Mouse (Mus musculus): ENCODE data around the gene Ankmy1. TPM values are rescaled to one million over a fixed set of nuclear protein-coding genes. Genes with fewer than 3 reads are reported as not detected.

Ankmy1 gene
- total RNA-seq, 2 experiments from 2014 or later, result 0.14 to 0.20 TPM

DNA sequence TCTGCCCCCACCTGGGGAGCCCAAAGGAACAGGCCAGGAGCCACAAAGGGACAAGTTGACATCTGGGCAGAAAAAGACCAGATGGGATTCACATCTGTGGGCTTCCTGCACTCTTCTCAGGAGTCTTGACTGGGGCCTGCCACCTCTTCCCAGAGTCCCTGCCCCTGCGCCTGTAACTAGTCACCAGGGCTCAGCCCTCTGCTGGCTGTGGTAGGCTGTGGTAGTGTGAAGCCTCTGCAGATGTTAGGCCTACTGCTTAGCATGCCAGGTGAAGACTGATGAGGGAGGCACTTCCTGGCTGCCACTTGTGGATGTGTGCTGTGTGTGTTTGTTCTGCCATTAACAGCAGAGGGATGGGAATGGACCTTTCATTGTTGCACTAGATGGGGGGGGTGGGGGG is 9.6 kb upstream of the Ankmy1 start:
- DNase-seq, result no peak

DNA sequence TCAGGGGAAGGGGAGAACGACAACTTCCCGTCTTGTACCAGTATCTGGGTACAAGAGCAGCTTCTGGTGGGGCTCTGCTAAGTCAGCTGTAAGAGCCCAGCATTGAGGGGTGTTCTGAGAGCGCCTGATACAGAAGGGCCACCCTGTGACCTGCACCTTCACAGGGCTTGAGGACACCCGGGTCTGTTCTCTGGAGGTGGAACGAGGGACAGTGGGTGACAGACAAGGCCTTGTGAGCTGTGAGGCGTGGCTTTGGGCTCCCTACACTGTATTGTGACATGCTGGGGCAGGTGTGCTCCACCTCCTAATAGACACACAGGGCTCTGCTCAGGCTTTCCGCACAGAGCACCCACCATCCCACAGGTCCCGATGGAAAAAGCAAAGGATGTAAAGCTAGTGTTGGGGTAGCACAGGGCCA is 9.0 kb upstream of the Ankmy1 start:
- no peak for DNase-seq
- intact Hi-C loops (cut with DNase I), result loop anchor here (2.0 kb wide), 1 partner anchor 21 kb away; no protein-coding TSS in a partner anchor

More for the DNA sequence above, 9.6 kb upstream of the Ankmy1 start:
- intact Hi-C loops (cut with DNase I), result no loop called here

DNA sequence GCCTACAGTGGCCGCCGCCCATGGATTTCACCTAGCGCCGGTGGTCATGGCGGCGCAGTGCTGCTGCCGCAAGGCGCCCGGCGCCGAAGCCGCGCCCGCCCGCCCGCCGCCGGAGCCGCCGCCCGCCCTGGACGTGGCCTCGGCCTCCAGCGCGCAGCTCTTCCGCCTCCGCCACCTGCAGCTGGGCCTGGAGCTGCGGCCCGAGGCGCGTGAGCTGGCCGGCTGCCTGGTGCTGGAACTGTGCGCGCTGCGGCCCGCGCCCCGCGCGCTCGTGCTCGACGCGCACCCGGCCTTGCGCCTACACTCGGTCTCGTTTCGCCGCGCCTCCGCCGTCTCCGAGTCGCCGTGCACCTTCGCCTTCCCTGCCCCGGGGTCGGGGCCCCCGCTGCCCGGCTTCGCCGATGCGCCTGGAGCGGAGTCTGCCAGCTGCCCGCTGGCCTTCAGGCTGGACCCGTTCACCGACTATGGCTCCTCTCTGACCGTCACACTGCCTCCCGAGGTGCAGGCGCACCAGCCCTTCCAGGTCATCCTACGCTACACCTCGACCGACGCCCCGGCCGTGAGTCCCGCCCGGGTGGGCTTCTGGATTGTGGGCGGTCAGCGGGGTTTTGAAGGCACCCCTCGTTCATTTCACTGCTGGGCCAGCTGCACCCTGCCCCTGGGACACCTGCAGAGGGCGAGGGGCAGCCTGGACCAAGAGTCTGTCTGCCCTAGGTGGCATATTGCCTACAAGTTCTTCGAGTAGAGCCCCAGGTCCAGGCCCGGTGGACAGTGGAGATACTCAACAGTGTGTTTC is 8.4 kb upstream of the Ankmy1 start:
- intact Hi-C loops (cut with DNase I), result loop anchor here (2.0 kb wide), 1 partner anchor 22 kb away; no protein-coding TSS in a partner anchor

DNA sequence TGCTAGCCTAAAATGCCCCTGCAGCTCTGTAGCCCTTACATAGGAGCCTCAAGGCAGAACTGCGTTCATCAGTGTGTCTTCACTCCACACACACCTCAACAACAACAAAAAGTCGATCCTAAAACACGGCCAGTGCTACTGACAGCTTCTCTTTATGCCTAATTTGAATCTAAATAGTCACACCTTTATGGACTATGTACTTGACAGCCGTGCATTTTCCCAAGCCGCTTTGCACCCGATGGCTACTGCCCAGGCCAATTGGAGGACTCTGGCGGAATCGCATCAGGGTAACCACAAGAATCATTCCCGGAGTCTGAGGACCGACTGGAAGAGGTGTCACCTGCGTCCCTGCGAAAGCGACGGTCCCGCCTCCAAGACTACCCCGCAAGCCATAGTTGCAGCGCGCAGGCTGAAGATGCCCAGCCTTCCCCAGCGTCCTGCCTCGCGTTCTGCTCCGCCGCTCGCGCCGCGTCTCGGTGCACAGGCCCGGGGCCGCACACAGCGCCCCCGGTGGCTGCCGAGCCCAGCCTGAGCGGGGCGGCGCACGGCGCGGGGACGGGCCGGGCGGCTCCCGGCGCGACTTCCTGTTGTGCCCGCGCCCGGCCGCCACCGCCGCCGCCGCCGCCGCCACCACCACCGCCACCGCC is 7.7 kb upstream of the Ankmy1 start, which contains the start of gene Rnpepl1:
Gene Rnpepl1 (plus strand): TSS at position 545 of the 647 bp plus-strand sequence.
- intact Hi-C loops (cut with DNase I), result loop anchor here (2.0 kb wide), 1 partner anchor 22 kb away; no protein-coding TSS in a partner anchor
- peak; percentile 86 to 91 for DNase-seq

More for the DNA sequence above, 8.4 kb upstream of the Ankmy1 start:
- peak; percentile 75 for DNase-seq

DNA sequence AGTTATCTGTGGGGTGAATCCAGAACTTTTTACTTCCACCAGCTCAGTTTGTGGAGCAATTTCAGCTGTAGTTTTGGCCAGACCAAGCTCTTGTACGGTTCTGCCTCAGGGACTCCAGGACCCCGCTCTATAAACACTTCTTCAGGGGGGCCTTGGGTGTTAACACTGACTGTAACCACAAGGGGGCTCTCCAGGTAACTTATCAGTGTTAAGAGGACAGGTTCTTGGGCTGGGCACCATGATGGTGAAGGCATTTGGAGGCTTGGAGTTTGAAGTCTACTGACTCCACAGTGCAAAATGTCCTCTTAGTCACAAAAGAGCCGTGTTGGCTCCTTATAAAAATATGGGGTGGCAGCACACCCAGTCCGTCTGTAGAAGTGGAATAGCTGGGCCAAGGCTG is 6.4 kb upstream of the Ankmy1 start:
- no peak for DNase-seq
- intact Hi-C loops (cut with DNase I), result no loop called here

DNA sequence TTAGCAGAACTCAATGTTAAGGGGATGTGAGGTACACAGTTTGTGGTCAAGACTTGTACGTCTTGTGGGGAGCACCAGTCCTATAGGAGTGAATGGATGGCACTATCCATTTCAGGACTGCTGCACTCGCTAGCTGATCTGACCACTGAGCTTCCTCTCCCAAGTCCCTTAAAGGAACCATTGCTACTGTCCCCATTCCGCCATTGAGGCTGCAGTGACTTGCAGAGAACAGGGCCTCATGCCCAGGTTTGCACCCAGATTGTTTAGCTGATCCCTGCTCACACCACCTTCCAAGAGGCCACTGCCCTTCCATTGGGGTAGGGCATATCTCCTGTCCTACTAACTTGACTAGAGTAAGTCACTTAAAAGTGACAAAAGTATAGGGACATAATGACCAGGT is 6.0 kb upstream of the Ankmy1 start:
- DNase-seq, result no peak
- intact Hi-C loops (cut with DNase I), result no loop called here

DNA sequence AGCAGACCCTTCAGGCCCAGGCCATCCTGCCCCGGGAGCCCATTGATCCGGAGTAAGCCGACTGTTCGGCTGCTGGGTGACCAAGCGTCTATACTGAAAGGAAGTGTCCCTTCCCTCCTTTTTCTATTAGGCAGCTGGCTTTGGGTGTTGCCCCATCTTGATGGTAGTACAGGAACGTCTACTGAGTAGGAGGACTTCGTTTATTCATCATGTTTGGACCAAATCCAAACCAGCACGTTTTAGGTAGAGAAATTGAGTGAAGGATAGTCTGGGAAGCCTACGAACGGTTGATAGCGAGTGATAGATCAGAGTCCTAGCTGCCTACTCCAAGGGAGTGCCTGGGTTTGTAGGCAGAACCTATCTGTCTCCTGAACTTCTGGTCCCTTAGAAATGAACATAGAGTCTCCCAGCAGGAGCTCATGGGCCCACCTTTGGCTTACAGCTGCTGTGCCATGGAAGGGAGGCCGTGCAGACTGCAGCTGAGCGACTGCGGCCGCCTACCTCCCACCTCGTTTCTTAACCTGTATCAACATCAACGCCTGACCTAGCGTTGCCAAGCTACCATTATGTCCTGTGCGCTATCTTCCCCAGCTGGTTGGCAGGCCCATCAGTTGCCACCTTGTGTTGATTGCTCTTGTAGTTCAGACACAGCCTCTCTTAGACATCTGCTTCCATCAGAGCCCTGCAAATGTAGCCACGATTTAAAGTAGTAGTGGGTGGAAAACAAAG is 5.1 kb upstream of the Ankmy1 start:
- intact Hi-C loops (cut with DNase I), result no loop called here
- no peak for DNase-seq

DNA sequence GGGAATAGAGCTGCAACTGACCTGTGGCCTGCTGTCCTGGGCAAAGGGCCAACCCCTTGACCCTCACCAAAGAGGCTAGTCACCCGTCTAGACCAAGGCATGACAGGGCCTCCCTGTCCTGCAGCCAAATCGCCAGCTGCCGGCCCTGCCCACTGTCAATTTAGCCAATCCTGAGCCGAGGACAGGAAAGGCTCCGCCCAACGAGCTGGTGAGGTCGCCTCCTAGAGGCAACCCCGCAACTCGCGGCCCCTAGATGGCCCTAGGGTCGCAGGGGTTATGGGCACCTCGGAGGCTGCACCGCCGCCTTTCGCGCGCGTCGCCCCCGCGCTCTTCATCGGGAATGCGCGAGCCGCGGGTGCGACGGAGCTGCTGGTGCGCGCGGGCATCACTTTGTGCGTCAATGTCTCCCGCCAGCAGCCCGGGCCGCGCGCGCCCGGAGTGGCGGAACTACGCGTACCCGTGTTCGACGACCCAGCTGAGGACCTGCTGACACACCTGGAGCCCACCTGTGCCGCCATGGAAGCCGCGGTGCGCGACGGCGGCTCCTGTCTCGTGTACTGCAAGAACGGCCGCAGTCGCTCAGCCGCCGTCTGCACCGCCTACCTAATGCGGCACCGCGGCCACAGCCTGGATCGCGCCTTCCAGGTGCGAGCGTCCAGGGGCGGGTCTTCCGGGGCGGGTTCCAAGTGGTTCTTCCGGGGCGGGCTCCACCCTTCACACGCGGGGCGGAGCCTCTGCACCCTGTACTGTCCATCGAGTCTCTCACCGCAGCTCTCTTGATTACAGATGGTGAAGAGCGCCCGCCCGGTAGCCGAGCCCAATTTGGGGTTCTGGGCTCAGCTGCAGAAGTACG is 4.3 kb upstream of the Ankmy1 start, which contains the start of gene Dusp28:
Gene Dusp28 (plus strand): TSS at position 203 of the 853 bp plus-strand sequence.
- peak; percentile 85 to 90 for DNase-seq
- intact Hi-C loops (cut with DNase I), result no loop called here

DNA sequence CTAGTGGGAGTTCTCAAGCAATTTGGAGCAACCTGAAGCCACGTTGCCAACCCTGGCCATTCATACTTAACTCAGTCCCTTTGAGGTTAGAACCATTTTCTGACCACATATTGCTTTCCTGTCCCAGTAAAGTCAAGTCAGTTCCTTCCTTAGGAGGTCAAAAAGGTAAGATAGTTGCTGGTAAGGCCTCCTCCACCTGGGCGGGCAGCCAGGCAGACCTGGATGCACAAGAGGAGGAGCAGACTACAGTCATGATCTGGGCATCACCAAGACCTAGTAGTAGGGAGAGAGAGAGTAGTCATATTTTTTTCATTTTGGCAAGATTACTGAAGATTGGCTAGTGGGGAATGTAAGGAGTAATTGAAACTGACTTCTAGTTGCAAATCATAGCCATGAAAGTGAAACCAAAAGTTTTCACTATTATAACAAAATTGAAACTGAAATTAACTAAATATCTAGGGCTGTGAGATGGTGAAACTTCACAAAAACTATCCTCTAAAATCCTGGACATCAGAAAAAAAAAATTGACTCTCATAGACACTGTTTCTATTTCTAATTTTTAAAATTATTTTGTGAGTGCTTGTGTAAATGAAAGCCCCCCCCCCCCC is 3.1 kb upstream of the Ankmy1 start:
- intact Hi-C loops (cut with DNase I), result no loop called here
- no peak for DNase-seq

DNA sequence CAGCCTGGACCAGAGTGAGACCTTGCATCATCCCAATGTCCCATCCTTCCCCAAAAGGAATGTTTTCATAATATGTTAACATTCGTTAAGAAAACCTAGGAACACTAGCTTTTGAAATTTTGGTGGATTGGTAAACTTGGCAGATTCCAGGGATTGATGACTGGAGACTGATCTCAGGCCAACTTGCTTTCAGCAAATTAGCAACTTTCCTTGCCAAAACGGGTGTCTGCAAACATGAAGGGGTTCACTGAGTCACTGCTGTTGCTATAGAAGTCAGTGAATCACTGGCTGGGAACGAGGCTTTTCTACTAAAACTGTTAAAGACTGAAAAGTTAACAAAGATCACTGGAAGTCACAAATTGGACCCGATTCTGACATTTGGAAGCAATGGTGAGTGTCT is 921 bp upstream of the Ankmy1 start:
- DNase-seq, result no peak
- intact Hi-C loops (cut with DNase I), result no loop called here

DNA sequence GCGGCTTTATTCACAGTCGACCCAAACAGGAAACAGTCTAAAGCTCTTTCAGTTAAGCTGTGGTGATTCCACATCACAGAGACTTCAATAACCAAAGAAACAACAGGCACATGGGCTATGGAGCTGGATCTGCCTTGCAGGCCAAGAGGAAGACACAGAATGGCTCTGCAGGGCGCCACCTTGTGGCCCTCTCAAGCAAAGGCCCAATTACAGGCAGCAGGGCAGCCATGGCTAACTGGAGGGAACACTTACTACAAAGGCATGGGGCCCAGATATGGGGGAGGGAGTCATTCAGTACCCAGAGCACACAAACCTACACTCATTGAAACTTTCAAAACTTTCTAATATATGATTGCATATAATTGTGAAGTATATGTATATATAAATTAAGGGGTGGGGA is 7.6 kb downstream of the Ankmy1 start:
- peak; percentile 73 to 80 for DNase-seq
- intact Hi-C loops (cut with DNase I), result loop anchor here (5.0 kb wide), 1 partner anchor 198 kb away; no protein-coding TSS in a partner anchor

DNA sequence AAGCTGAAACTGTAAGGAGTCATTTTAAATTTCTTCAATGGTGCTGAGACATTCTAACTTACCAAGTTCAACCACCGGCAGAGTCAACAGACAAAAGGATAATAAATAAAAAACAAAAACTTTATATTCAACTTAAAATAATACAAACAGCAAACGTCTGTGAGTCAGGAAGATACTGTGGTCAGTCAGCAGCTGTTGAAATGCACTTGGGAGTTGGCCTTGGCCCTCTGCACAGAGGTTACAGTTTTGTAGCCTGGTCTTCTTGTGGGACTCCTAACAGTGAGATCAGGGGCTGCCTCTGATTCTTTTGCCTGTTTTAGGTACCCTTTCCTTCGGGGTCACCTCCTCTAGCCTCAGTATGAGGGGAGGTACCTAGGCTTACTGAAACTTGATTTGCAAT is 8.8 kb downstream of the Ankmy1 start:
- no peak for DNase-seq
- intact Hi-C loops (cut with DNase I), result no loop called here

DNA sequence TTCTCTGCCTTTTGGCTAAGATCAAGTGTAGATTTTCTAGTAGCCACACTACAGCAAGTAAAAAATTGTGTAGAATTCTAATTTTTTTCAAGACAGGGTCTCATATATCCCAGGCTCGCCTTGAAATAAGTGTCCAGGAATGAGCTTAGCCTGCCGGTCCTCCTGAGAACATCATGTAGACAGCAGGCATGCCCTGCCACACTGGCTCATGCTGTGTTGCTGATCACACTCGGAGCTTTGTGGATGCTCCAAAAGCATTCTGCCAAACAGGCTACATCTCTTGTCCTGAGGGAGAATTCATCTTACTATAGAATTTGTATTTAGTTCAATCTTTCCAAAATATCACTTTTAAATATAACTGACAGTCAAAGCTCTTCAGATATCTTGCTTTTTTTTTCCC is 9.9 kb downstream of the Ankmy1 start:
- DNase-seq, result no peak

DNA sequence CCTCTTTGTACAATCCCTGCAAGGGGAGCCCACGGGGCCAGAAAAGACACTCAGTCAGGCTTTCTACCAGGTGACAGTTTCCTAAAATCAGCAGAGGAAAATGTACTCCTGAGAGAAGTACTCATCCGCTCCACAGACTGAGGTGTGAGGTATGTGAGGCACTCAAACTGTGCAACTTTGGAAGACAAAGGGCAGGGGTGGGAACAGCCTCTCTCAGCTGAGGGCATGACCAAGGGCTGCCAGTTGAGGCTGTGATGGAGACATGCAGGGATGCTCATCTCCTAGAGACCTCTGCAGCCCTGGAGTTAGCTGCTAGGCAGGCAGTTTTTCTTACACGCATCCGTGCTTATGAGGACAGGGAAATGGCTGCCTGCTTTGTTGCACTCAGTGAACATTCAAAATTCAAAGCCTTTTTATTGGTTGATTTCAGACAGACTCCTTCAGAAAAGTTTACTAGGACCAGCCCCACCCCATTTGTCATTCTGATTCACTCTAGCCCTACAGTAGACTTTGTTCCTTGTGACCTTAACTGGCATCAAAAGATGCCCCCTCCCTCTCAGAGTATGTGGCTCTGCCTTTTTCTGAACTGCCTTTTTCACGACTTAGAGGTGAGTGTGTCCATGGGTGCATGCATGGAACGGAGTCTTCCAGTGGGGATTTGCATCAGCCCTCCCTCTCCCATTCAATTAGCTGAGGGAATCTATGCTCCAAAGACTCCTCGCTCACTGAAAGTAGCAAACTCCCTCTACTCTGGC is 13.6 kb downstream of the Ankmy1 start:
- DNase-seq, result no peak
- intact Hi-C loops (cut with DNase I), result no loop called here

More for the DNA sequence above, 9.9 kb downstream of the Ankmy1 start:
- intact Hi-C loops (cut with DNase I), result no loop called here

DNA sequence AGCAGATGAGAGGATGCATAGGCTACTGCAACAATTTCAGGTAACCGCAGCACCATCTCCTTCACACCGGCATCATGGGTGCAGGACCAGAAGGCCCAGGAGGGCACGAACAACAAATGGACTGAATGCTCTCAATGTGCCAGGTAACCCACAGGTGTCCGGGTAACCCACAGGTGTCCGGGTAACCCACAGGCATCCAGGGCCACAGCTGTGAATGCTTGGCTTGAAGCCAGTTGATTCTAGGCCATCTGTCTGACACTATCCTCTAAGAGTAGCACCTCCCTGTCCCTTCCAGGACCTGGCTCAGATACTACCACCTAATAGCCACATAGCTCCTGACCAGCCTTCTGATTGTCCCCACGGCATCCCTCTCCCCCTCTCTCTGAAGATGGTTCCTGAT is 20.7 kb downstream of the Ankmy1 start:
- DNase-seq, result no peak
- intact Hi-C loops (cut with DNase I), result no loop called here

DNA sequence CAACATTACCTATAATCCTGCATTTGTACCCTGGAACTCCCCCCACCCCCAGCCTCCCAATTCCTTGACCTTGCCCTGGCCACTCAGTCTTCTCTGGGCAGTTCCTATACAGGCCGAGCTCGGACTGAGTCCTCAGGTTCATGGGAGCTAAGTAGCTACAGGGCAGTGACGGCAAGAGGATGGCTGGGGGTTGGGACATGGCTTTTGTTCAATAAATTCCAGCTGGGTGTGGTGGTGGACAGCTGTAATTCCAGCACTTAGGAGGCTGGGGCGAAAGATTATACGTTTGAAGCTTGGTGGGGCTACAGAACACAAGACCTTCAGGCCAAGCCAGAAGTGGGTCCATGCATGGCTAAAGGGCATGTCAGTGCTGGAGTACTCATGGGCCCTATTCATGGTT is 22.6 kb downstream of the Ankmy1 start:
- DNase-seq, result no peak
- intact Hi-C loops (cut with DNase I), result no loop called here

DNA sequence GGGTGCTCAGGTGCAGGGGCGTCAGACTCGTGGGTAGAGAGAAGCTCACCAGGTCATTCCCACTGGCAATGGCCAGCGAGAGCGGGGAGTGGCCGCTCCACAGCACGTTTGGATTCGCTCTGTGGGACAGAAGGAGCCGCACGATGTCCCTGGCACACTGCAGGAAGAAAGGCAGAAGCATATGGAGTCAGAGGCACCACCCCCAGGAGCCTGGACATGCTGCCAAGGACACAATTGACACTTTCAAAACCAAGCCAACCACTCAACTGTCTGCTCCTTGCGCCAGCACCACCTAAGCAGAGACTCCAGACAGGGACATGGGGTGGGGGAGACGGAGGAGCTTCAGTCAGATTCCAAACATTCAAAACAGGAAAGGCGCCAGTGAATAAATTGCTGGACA is 23.4 kb downstream of the Ankmy1 start:
- intact Hi-C loops (cut with DNase I), result no loop called here
- DNase-seq, result no peak

DNA sequence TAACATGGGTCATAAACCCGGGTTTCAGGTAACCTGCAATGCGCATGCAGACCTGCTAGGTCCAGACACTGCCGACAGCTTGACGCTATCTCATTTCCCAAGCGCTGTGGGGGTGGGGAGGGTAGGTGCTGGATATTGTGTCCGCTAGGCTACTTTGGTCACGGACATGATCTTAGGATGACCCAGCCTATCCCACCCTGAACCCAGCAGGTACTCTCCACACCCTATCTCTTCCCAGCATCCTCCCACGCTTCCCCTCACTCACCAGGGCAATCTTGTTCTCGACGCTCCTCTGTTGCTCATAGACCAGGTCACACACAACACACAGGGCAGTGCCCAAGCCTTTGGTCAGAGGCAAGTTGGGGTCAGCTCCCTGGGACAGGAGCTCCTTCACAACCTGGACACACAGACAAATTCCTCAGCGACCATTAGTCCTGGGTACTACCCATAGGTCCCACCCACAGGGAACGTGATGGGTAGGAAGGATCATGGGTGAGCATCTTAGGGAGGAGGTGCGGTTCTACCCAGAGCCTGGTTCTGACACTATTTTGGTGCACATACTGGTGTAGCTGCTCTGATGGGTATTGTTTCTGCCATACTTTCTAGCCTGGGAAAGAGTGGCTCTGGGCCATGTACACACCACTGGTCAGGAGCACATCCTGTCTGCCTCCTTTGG is 24.5 kb downstream of the Ankmy1 start:
- DNase-seq, result no peak
- intact Hi-C loops (cut with DNase I), result no loop called here
